Mouse (Mus musculus) MEL (cell line): ENCODE measurements around the gene Pitpnc1.

Source experiments
- CHD1 ChIP-seq: IDR thresholded peaks from 2 replicates; pipeline ENCODE4 v1.6.1; 2012; ENCODE audit warnings: low read depth, mild to moderate bottlenecking, inconsistent platforms, low read length, improper control_type of control experiment
- CHD2 ChIP-seq: IDR thresholded peaks from 2 replicates; pipeline ENCODE4 v1.6.1; 2011; ENCODE audit warnings: low read length, improper control_type of control experiment
- CTCF ChIP-seq, 3 experiments: IDR thresholded peaks in 2 of 3; conservative IDR thresholded peaks in 1 of 3; 2 replicates each; pipeline ENCODE4 v1.5.1; 2011 to 2012; ENCODE audit warnings: low read length in 3 of 3, low read depth in 2 of 3, mild to moderate bottlenecking in 2 of 3, improper control_type of control experiment in 1 of 3, inconsistent platforms in 1 of 3, mixed read lengths in 1 of 3, moderate library complexity in 1 of 3; ENCODE audit not compliant: control insufficient read depth in 1 of 3, insufficient read depth in 1 of 3, poor library complexity in 1 of 3, severe bottlenecking in 1 of 3
- MXI1 ChIP-seq: IDR thresholded peaks from 2 replicates; pipeline ENCODE4 v1.6.1; 2011; ENCODE audit warnings: mild to moderate bottlenecking, low read depth, low read length, improper control_type of control experiment
- MYC ChIP-seq: IDR thresholded peaks from 2 replicates; pipeline ENCODE4 v1.6.1; 2011; ENCODE audit warnings: low read depth, mild to moderate bottlenecking, low read length, improper control_type of control experiment, moderate library complexity
- NRF1 ChIP-seq: IDR thresholded peaks from 2 replicates; pipeline ENCODE4 v1.6.1; 2014; ENCODE audit warnings: low read depth, mild to moderate bottlenecking, inconsistent platforms, low read length, improper control_type of control experiment, moderate library complexity; ENCODE audit not compliant: poor library complexity, insufficient read depth, severe bottlenecking
- SIN3A ChIP-seq: IDR thresholded peaks from 2 replicates; pipeline ENCODE4 v1.6.1; 2012; ENCODE audit warnings: low read length, improper control_type of control experiment, inconsistent platforms
- SMC3 ChIP-seq: IDR thresholded peaks from 2 replicates; pipeline ENCODE4 v1.6.1; 2011; ENCODE audit warnings: low read depth, low read length, improper control_type of control experiment
- TAL1 ChIP-seq: IDR thresholded peaks from 2 replicates; pipeline ENCODE4 v1.6.1; 2012; ENCODE audit warnings: mild to moderate bottlenecking, inconsistent platforms, low read length, moderate library complexity, mixed read lengths
- USF1 ChIP-seq: IDR thresholded peaks from 2 replicates; pipeline ENCODE4 v1.6.1; 2014; ENCODE audit warnings: low read depth, mild to moderate bottlenecking, inconsistent platforms, low read length, improper control_type of control experiment, moderate library complexity

- TF ChIP-seq MYC (no peak), CTCF (IDR thresholded peaks at IDR 0.05 in 2 of 3, conservative IDR thresholded peaks at IDR 0.05 in 1 of 3; ENCODE audit: control insufficient read depth in 1 of 3, insufficient read depth in 1 of 3, low read depth in 2 of 3, low read length in 3 of 3, poor library complexity in 1 of 3, severe bottlenecking in 1 of 3) (no peak), CHD2 (no peak), TAL1 (no peak), NRF1 (no peak), MXI1 (no peak), USF1 (no peak), CHD1 (no peak), SMC3 (no peak), SIN3A (no peak)
These were observed 244.5 kb downstream of the Pitpnc1 start for GRCm38 (mm10) chr11:107226013-107226412.
